Mouse (Mus musculus) forebrain, postnatal 0 days (tissue): ENCODE data around the gene Arrdc2. TPM values are rescaled to one million over a fixed set of nuclear protein-coding genes. Genes with fewer than 3 reads are reported as not detected.

ENCODE experiments used
- ATAC-seq: fragments of 200-750 bp; cut with Nextera tagmentation; 2 replicates; pipeline ENCODE4 v1.8.0; 2017; ENCODE audit warnings: mild to moderate bottlenecking, moderate library complexity
- DNase-seq: peaks from one replicate; pipeline ENCODE4 v3.0.0-alpha.2; 2015
- H3K27ac ChIP-seq: fragments of 300-500 bp; sonication (generic); 2 replicates; pipeline ENCODE4 v1.5.1; 2014; ENCODE audit warnings: low read depth, mild to moderate bottlenecking, antibody characterized with exemption, low read length, moderate library complexity, mixed read lengths
- H3K27me3 ChIP-seq: fragments of 300-500 bp; sonication (generic); 2 replicates; pipeline ENCODE4 v1.6.1; 2014; ENCODE audit warnings: mild to moderate bottlenecking, low read length, mixed read lengths; ENCODE audit not compliant: insufficient read depth
- H3K36me3 ChIP-seq: fragments of 300-500 bp; sonication (generic); 2 replicates; pipeline ENCODE4 v1.6.1; 2014; ENCODE audit warnings: mild to moderate bottlenecking, moderate library complexity; ENCODE audit not compliant: insufficient read depth
- H3K4me1 ChIP-seq: fragments of 300-500 bp; sonication (generic); 2 replicates; pipeline ENCODE4 v1.6.1; 2014; ENCODE audit warnings: antibody characterized with exemption; ENCODE audit not compliant: insufficient read depth
- H3K4me2 ChIP-seq: fragments of 300-500 bp; sonication (generic); 2 replicates; pipeline ENCODE4 v1.6.1; 2014; ENCODE audit warnings: low read depth, mild to moderate bottlenecking, moderate library complexity
- H3K4me3 ChIP-seq: fragments of 300-500 bp; sonication (generic); 2 replicates; pipeline ENCODE4 v1.5.1; 2014; ENCODE audit warnings: low read depth, low read length, mixed read lengths
- H3K9ac ChIP-seq: fragments of 300-500 bp; sonication (generic); 2 replicates; pipeline ENCODE4 v1.6.1; 2014; ENCODE audit warnings: mild to moderate bottlenecking
- H3K9me3 ChIP-seq: fragments of 300-500 bp; sonication (generic); 2 replicates; pipeline ENCODE4 v1.6.1; 2016; ENCODE audit warnings: low read length
- CTCF ChIP-seq: sonication (generic); IDR thresholded peaks from 2 replicates; pipeline ENCODE4 v1.5.1; 2016; ENCODE audit warnings: antibody characterized with exemption, control low read depth, low read depth
- WGBS: fragments of 180-500 bp; shearing (Covaris S2); extraction: QIAGEN DNeasy Blood & Tissue Kit; methylation state at CpG from one replicate; pipeline ENCODE4 v1.1.7; 2014; 5-methylcytosine and 5-hydroxymethylcytosine counted together
- polyA plus RNA-seq: library from polyadenylated mRNA; unstranded; fragments of >200 nt; fragmentation: Nextera tagmentation; extraction: Ambion mirVana; gene quantifications from 2 replicates; pipeline ENCODE4 v1.2.1, GENCODE M21; 2015
- total RNA-seq: library from RNA; depleted of rRNA; stranded (reverse); fragments of >200 nt; gene quantifications from 2 replicates; pipeline ENCODE4 v1.2.3, GENCODE M21; 2014

The Arrdc2 gene
- total and polyA plus RNA-seq, 2 experiments from 2014 or later = 5.6 to 15.4 TPM

- WGBS = 2% methylated on average over 24 of the region's 24 CpGs
- Histone ChIP-seq H3K36me3 (0 out of 2 replicates have a peak, but pooled peaks cover 8% of the 10 kb centered on the region), H3K9me3 (no peaks in the 10 kb centered on the region), H3K4me2 (peak overlapping the region; percentile 90), H3K4me1 (peaks cover 18% of the 10 kb centered on the region), H3K9ac (peak overlapping the region; percentile 65), H3K4me3 (peak overlapping the region; percentile 49), H3K27me3 (no peaks in the 10 kb centered on the region), H3K27ac (peak overlapping the region; percentile 92)
- no peak for TF ChIP-seq CTCF
- ATAC-seq (no peak; the same call in 1 of the 2 replicates), DNase-seq (no peak)
Measured at GRCm38 (mm10) chr8:70864712-70865221, 25.2 kb upstream of the Arrdc2 start.

GRCm38 (mm10) chr8:70863956-70864711 lies 24.6 kb upstream of the Arrdc2 start:
- TF ChIP-seq CTCF = no peak
- WGBS = 2% methylated on average over 46 of the region's 46 CpGs
- Histone ChIP-seq H3K36me3 (0 out of 2 replicates have a peak, but pooled peaks cover 8% of the 10 kb centered on the region), H3K4me3 (peak overlapping the region; percentile 49), H3K9me3 (no peaks in the 10 kb centered on the region), H3K27ac (peak overlapping the region; percentile 92), H3K4me2 (peak overlapping the region; percentile 90), H3K9ac (peak overlapping the region; percentile 65), H3K4me1 (peaks cover 15% of the 10 kb centered on the region), H3K27me3 (no peaks in the 10 kb centered on the region)
- ATAC-seq = no peak
- peak; percentile 67 for DNase-seq

GRCm38 (mm10) chr8:70862824-70863641 lies 23.5 kb upstream of the Arrdc2 start, which contains the start of gene Kcnn1:
Kcnn1 (minus strand) TSS chr8:70863258.
- DNase-seq = peak; percentile 14
- H3K9ac ChIP-seq = peak within 1 kb of the TSS; percentile 65
- no peaks in the 10 kb centered on the region for H3K9me3 ChIP-seq
- TF ChIP-seq CTCF = peak; percentile 48
- no peaks in the 10 kb centered on the region for H3K27me3 ChIP-seq
- H3K4me2 ChIP-seq = peak within 1 kb of the TSS; percentile 90
- H3K4me3 ChIP-seq = peak within 1 kb of the TSS; percentile 49
- H3K36me3 ChIP-seq = 0 out of 2 replicates have a peak, but pooled peaks cover 5% of the 10 kb centered on the region
- H3K27ac ChIP-seq = peak within 1 kb of the TSS; percentile 92
- no peak for ATAC-seq
- WGBS = 2% methylated on average over 55 of the region's 55 CpGs
- H3K4me1 ChIP-seq = peaks cover 11% of the 10 kb centered on the region

GRCm38 (mm10) chr8:70857516-70857915 lies 18.0 kb upstream of the Arrdc2 start:
- H3K4me3 ChIP-seq = no peak overlapping the region
- peak; percentile 40; the same call in 1 of the 2 replicates for ATAC-seq
- H3K27me3 ChIP-seq = no peaks in the 10 kb centered on the region

GRCm38 (mm10) chr8:70856541-70857197 lies 17.1 kb upstream of the Arrdc2 start:
- Histone ChIP-seq H3K4me2 (peak overlapping the region; percentile 90), H3K9ac (peak overlapping the region; percentile 60), H3K36me3 (no peaks in the 10 kb centered on the region; the same call in 1 of the 2 replicates), H3K4me3 (peak overlapping the region; percentile 51), H3K9me3 (no peaks in the 10 kb centered on the region), H3K27me3 (no peaks in the 10 kb centered on the region), H3K27ac (no peak overlapping the region), H3K4me1 (peaks cover 7% of the 10 kb centered on the region)
- peak; percentile 75 for DNase-seq
- no peak for TF ChIP-seq CTCF
- WGBS = 5% methylated on average over 33 of the region's 33 CpGs
- ATAC-seq = peak; percentile 88

More at GRCm38 (mm10) chr8:70857516-70857915, 18.0 kb upstream of the Arrdc2 start:
- no peaks in the 10 kb centered on the region for H3K9me3 ChIP-seq
- DNase-seq = no peak
- no peak overlapping the region for H3K9ac ChIP-seq
- WGBS = 13% methylated on average over 4 of the region's 4 CpGs
- no peak for TF ChIP-seq CTCF
- H3K4me2 ChIP-seq = no peak overlapping the region
- peaks cover 7% of the 10 kb centered on the region for H3K4me1 ChIP-seq
- no peaks in the 10 kb centered on the region; the same call in 1 of the 2 replicates for H3K36me3 ChIP-seq
- no peak overlapping the region for H3K27ac ChIP-seq

GRCm38 (mm10) chr8:70856028-70856427 lies 16.5 kb upstream of the Arrdc2 start:
- Histone ChIP-seq H3K9ac (peak overlapping the region; percentile 60; the same call in 1 of the 2 replicates), H3K27me3 (no peaks in the 10 kb centered on the region), H3K4me3 (no peak overlapping the region), H3K4me1 (peaks cover 7% of the 10 kb centered on the region), H3K4me2 (peak overlapping the region; percentile 90), H3K27ac (no peak overlapping the region), H3K36me3 (no peaks in the 10 kb centered on the region; the same call in 1 of the 2 replicates), H3K9me3 (no peaks in the 10 kb centered on the region)
- no peak for TF ChIP-seq CTCF
- DNase-seq = no peak
- no peak for ATAC-seq
- WGBS = 72% methylated on average over 5 of the region's 5 CpGs
